Mouse (Mus musculus) heart, embryonic 10.5 days (tissue): ENCODE measurements around the gene Efcab11. TPM values are rescaled to one million over a fixed set of nuclear protein-coding genes. Genes with fewer than 3 reads are reported as not detected.

Experiments used
- DNase-seq: peaks from one replicate; pipeline ENCODE4 v3.0.0-alpha.2; 2017; ENCODE audit warnings: low spot score
- H3K27ac ChIP-seq: fragments of 300-500 bp; sonication (generic); 2 replicates; pipeline ENCODE4 v1.5.1; 2016; ENCODE audit warnings: mild to moderate bottlenecking
- H3K27me3 ChIP-seq: fragments of 300-500 bp; sonication (generic); 2 replicates; pipeline ENCODE4 v1.6.1; 2016; ENCODE audit warnings: mild to moderate bottlenecking; ENCODE audit not compliant: poor library complexity, insufficient read depth, severe bottlenecking
- H3K36me3 ChIP-seq: fragments of 300-500 bp; sonication (generic); 2 replicates; pipeline ENCODE4 v1.6.1; 2016; ENCODE audit warnings: mild to moderate bottlenecking, moderate library complexity
- H3K4me1 ChIP-seq: fragments of 300-500 bp; sonication (generic); 2 replicates; pipeline ENCODE4 v1.6.1; 2016; ENCODE audit warnings: mild to moderate bottlenecking
- H3K4me3 ChIP-seq: fragments of 300-500 bp; sonication (generic); 2 replicates; pipeline ENCODE4 v1.5.1; 2016; ENCODE audit warnings: mild to moderate bottlenecking, moderate library complexity
- H3K9me3 ChIP-seq: fragments of 300-500 bp; sonication (generic); 2 replicates; pipeline ENCODE4 v1.6.1; 2016; ENCODE audit warnings: mild to moderate bottlenecking, moderate library complexity
- WGBS: fragments of 180-500 bp; shearing (Covaris S2); methylation state at CpG from one replicate; pipeline ENCODE4 v1.1.7; 2016; 5-methylcytosine and 5-hydroxymethylcytosine counted together
- polyA plus RNA-seq: library from polyadenylated mRNA; unstranded; fragments of >200 nt; fragmentation: Nextera tagmentation; extraction: Ambion mirVana; gene quantifications from 2 replicates; pipeline ENCODE4 v1.2.1, GENCODE M21; 2016

Efcab11 gene
- polyA plus RNA-seq, 1 experiment from 2014 or later, result 12.6 TPM

- Histone ChIP-seq H3K9me3 (no peaks in the 10 kb centered on the region), H3K36me3 (no peaks in the 10 kb centered on the region), H3K4me3 (no peak overlapping the region), H3K27me3 (no peaks in the 10 kb centered on the region), H3K27ac (no peak overlapping the region), H3K4me1 (0 out of 2 replicates have a peak, but pooled peaks cover 6% of the 10 kb centered on the region)
- no peak for DNase-seq
- 66% methylated on average over 26 of the region's 26 CpGs for WGBS
Observed at GRCm38 (mm10) chr12:99669976-99670761, 214.1 kb downstream of the Efcab11 start.

GRCm38 (mm10) chr12:99654991-99655880 is 229.0 kb downstream of the Efcab11 start:
- Histone ChIP-seq H3K36me3 (no peaks in the 10 kb centered on the region), H3K27me3 (no peaks in the 10 kb centered on the region), H3K4me1 (no peaks in the 10 kb centered on the region), H3K4me3 (no peak overlapping the region), H3K9me3 (no peaks in the 10 kb centered on the region), H3K27ac (no peak overlapping the region)
- 80% methylated on average over 19 of the region's 19 CpGs for WGBS
- DNase-seq, result no peak

- DNase-seq, result no peak
- H3K27ac ChIP-seq, result no peak overlapping the region
- H3K4me3 ChIP-seq, result no peak overlapping the region
- no peaks in the 10 kb centered on the region for H3K27me3 ChIP-seq
- no peaks in the 10 kb centered on the region for H3K4me1 ChIP-seq
- no peaks in the 10 kb centered on the region for H3K36me3 ChIP-seq
- WGBS, result 67% methylated on average over 6 of the region's 6 CpGs
- no peaks in the 10 kb centered on the region for H3K9me3 ChIP-seq
Observed at GRCm38 (mm10) chr12:99652459-99652858, 231.8 kb downstream of the Efcab11 start.

- Histone ChIP-seq H3K27me3 (no peaks in the 10 kb centered on the region), H3K36me3 (0 out of 2 replicates have a peak, but pooled peaks cover 4% of the 10 kb centered on the region), H3K9me3 (peaks cover 3% of the 10 kb centered on the region; the same call in 1 of the 2 replicates), H3K4me1 (no peaks in the 10 kb centered on the region), H3K4me3 (no peak overlapping the region), H3K27ac (no peak overlapping the region)
- WGBS, result 63% methylated on average over 2 of the region's 2 CpGs
- DNase-seq, result no peak
Observed at GRCm38 (mm10) chr12:99649732-99650131, 234.5 kb downstream of the Efcab11 start.

DNA sequence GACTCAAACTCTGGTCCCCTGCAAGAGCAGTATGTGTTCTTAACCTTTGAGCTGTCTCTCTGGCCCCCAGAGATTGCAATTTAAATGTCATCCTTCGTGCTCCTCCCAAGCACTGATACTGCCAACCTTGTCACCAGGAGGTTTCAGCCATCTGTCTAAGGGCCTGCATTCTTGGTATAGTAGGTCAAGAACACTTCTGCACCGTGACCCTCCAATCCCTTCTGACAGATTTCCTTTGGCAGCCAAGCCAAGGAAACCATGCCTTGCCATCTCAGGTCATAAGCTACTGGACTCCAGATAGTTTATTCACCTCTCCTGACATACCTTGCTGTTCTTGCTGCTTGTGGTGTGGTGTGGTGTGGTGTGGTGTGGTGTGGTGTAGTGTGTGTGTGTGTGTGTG is 235.5 kb downstream of the Efcab11 start:
- Histone ChIP-seq H3K9me3 (peaks cover 8% of the 10 kb centered on the region; the same call in 1 of the 2 replicates), H3K27ac (no peak overlapping the region)
- 80% methylated on average over 2 of the region's 2 CpGs for WGBS

GRCm38 (mm10) chr12:99646556-99647354 is 237.5 kb downstream of the Efcab11 start:
- 85% methylated on average over 11 of the region's 11 CpGs for WGBS
- peak; percentile 39 for DNase-seq
- Histone ChIP-seq H3K4me3 (no peak overlapping the region), H3K27ac (no peak overlapping the region), H3K4me1 (no peaks in the 10 kb centered on the region), H3K27me3 (no peaks in the 10 kb centered on the region), H3K9me3 (peaks cover 17% of the 10 kb centered on the region), H3K36me3 (0 out of 2 replicates have a peak, but pooled peaks cover 5% of the 10 kb centered on the region)

More for the DNA sequence above, 235.5 kb downstream of the Efcab11 start:
- no peak for DNase-seq
- Histone ChIP-seq H3K4me1 (no peaks in the 10 kb centered on the region), H3K4me3 (no peak overlapping the region), H3K27me3 (no peaks in the 10 kb centered on the region), H3K36me3 (0 out of 2 replicates have a peak, but pooled peaks cover 5% of the 10 kb centered on the region)

DNA sequence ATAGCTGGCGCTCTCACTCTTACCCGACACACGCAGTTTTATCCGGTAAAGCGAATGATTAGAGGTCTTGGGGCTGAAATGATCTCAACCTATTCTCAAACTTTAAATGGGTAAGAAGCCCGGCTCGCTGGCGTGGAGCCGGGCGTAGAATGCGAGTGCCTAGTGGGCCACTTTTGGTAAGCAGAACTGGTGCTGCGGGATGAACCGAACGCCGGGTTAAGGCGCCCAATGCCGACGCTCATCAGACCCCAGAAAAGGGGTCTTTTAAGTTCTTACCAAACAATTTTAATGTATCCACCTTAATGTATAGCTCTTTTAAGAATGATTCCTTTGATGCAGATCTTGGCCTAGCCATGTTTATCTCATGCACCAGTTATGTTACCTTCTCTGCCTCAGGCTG is 238.8 kb downstream of the Efcab11 start:
- Histone ChIP-seq H3K36me3 (0 out of 2 replicates have a peak, but pooled peaks cover 5% of the 10 kb centered on the region), H3K4me1 (peaks cover 2% of the 10 kb centered on the region; the same call in 1 of the 2 replicates), H3K4me3 (no peak overlapping the region), H3K9me3 (peaks cover 17% of the 10 kb centered on the region), H3K27ac (no peak overlapping the region), H3K27me3 (no peaks in the 10 kb centered on the region)
- DNase-seq, result peak; percentile 9
- 92% methylated on average over 18 of the region's 18 CpGs for WGBS

- no peak overlapping the region for H3K4me3 ChIP-seq
- H3K36me3 ChIP-seq, result 0 out of 2 replicates have a peak, but pooled peaks cover 5% of the 10 kb centered on the region
- no peak overlapping the region for H3K27ac ChIP-seq
- no peaks in the 10 kb centered on the region for H3K27me3 ChIP-seq
- peaks cover 17% of the 10 kb centered on the region for H3K9me3 ChIP-seq
- H3K4me1 ChIP-seq, result peaks cover 6% of the 10 kb centered on the region
- WGBS, result 90% methylated on average over 37 of the region's 37 CpGs
- DNase-seq, result no peak
Observed at GRCm38 (mm10) chr12:99644966-99645365, 239.3 kb downstream of the Efcab11 start.

Other genes with a start within 250 kb of the Efcab11 start
- 42.0 and 51.3 TPM in 2 replicates for gene Tdp1, start 78 bp upstream of the Efcab11 start, polyA plus RNA-seq
- gene Kcnk13, start 80.1 kb upstream of the Efcab11 start, polyA plus RNA-seq, result 0.05 and 0.23 TPM in 2 replicates
- 278 and 309 TPM in 2 replicates for gene Psmc1, start 225.7 kb upstream of the Efcab11 start, polyA plus RNA-seq